14 mouse cellular contexts compared by ENCODE assay signal in the genomic region with DNA sequence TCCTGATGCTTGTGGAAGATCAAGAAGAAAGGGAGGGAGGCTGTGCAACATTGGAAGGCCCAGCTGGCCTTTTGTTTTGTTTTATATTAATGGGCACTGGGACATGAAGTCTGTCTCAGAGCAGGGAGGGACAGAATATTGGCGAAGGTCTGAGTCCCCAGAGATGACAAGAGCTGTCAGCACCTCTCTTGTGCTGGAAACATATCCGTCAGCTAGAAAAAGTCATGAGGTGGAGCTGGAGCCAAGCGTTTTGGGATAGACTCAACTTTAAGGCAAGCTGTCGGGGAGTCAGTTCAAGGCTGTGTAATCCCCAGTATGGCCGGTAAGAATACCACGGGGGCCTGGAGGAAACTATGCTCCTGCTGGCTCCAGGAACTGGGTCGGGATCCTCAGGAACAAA.
A peak's percentile ranks its signal among the peaks of the same experiment; 100 is the strongest.
DNase-seq lines count a peak whose midpoint lies in the region; ATAC-seq and TF ChIP-seq lines count a peak whose summit lies in the region.
"Had no signal": no experiment of that assay in that cellular context is flagged by ENCODE, and none has a peak within 500 bp of the region (broad histone marks: within the 10 kb centered on the region; RNA-seq: fewer than 3 reads in every experiment).

No protein-coding gene starts in this region.

- H3K9ac ChIP-seq in heart, embryonic 11.5 days (ENCODE audit: low read depth, low read length), result no peak overlapping the region
- H3K9ac ChIP-seq in lung, embryonic 16.5 days (ENCODE audit: low read length), result no peak overlapping the region
- H3K9ac ChIP-seq: hindbrain, embryonic 14.5 days had no signal

- ATAC-seq in heart, embryonic 11.5 days (replicated peaks; ENCODE audit: insufficient number of reproducible peaks, low FRiP score, low TSS enrichment), result peak; percentile 17; the same call in 1 of the 2 replicates
- ATAC-seq in lung, embryonic 16.5 days (ENCODE audit: low read depth), result peak; percentile 79

- H3K4me1 ChIP-seq in embryonic fibroblast, embryonic 13.5 days (ENCODE audit: control insufficient read depth, insufficient read depth, low read length), result peaks cover 20% of the 10 kb centered on the region
- peaks cover 26% of the 10 kb centered on the region for H3K4me1 ChIP-seq in heart, embryonic 11.5 days (ENCODE audit: control insufficient read depth, insufficient read depth, low read length)
- H3K4me1 ChIP-seq in lung, embryonic 16.5 days (replicated peaks; ENCODE audit: control insufficient read depth, insufficient read depth, low read length), result peaks cover 11% of the 10 kb centered on the region

- DNase-seq in NIH3T3 (ENCODE audit: low read depth), result peak; percentile 86
- no peak for DNase-seq in neural tube, embryonic 10.5 days (ENCODE audit: extremely low spot score, low spot score)
- DNase-seq in thymus, postnatal 14 days, result no peak
- no peak for DNase-seq in spleen, postnatal 36 days (ENCODE audit: low spot score in 2 of 2)
- DNase-seq: adrenal gland, postnatal 10 days; cerebellum, adult 18-20 months; kidney, postnatal 14 days; thymus, adult 2 months had no signal

- no peaks in the 10 kb centered on the region for H3K36me3 ChIP-seq in heart, embryonic 11.5 days (ENCODE audit: control insufficient read depth, insufficient read depth, low read length)
- no peaks in the 10 kb centered on the region for H3K36me3 ChIP-seq in lung, embryonic 16.5 days (ENCODE audit: control insufficient read depth, insufficient read depth, low read length)
- H3K36me3 ChIP-seq: G1E had no signal

- peak overlapping the region; percentile 97 for H3K27ac ChIP-seq in embryonic fibroblast, embryonic 13.5 days (ENCODE audit: insufficient read depth, low read length)
- peak overlapping the region; percentile 84 for H3K27ac ChIP-seq in heart, embryonic 11.5 days (ENCODE audit: low read depth, low read length)
- peak overlapping the region; percentile 41 for H3K27ac ChIP-seq in lung, embryonic 16.5 days (ENCODE audit: low read length)
- H3K27ac ChIP-seq: hindbrain, embryonic 14.5 days had no signal

- WGBS in heart, embryonic 11.5 days (ENCODE audit: insufficient replicate concordance), result 39% methylated on average over 7 of the region's 7 CpGs
- 36% methylated on average over 7 of the region's 7 CpGs for whole genome bisulfite sequencing in lung, embryonic 16.5 days

- no peak overlapping the region for H3K4me2 ChIP-seq in heart, embryonic 11.5 days
- no peak overlapping the region for H3K4me2 ChIP-seq in lung, embryonic 16.5 days (ENCODE audit: low read depth, low read length)
- H3K4me2 ChIP-seq: hindbrain, embryonic 14.5 days; midbrain, embryonic 11.5 days had no signal

- no peaks in the 10 kb centered on the region for H3K9me3 ChIP-seq in heart, embryonic 11.5 days (replicated peaks; ENCODE audit: control insufficient read depth, low read length)
- no peaks in the 10 kb centered on the region for H3K9me3 ChIP-seq in lung, embryonic 16.5 days (ENCODE audit: control insufficient read depth, low read length)

- H3K27me3 ChIP-seq in heart, embryonic 11.5 days (ENCODE audit: control insufficient read depth, insufficient read depth, low read length), result no peaks in the 10 kb centered on the region
- H3K27me3 ChIP-seq in lung, embryonic 16.5 days (ENCODE audit: control insufficient read depth, insufficient read depth, low read depth, low read length), result no peaks in the 10 kb centered on the region

- no peak; the same call in 1 of the 2 replicates for TF ChIP-seq POLR2A in embryonic fibroblast, embryonic 13.5 days (IDR thresholded peaks at IDR 0.05; ENCODE audit: low read depth, low read length)

- no peak overlapping the region for H3K4me3 ChIP-seq in embryonic fibroblast, embryonic 13.5 days (ENCODE audit: insufficient read depth, low read length)
- H3K4me3 ChIP-seq in heart, embryonic 11.5 days (ENCODE audit: low read depth, low read length), result no peak overlapping the region
- no peak overlapping the region for H3K4me3 ChIP-seq in lung, embryonic 16.5 days (ENCODE audit: low read length)

- no peak for TF ChIP-seq CTCF in embryonic fibroblast, embryonic 13.5 days (IDR thresholded peaks at IDR 0.05; ENCODE audit: borderline replicate concordance, insufficient read depth, low read length)

Comparison
In these comparisons a context has a peak if more than half of its experiments do, and no peak if none do; other contexts are left out.
1. H3K27ac ChIP-seq: peak in every context shown above with its lines; median percentile 97 in embryonic fibroblast, embryonic 13.5 days; 84 in heart, embryonic 11.5 days; 41 in lung, embryonic 16.5 days.